Mouse (Mus musculus): ENCODE data around the gene Wdr70. TPM values are rescaled to one million over a fixed set of nuclear protein-coding genes. Genes with fewer than 3 reads are reported as not detected.

Wdr70 gene
- polyA plus RNA-seq, 1 experiment from 2014 or later: 69.6 TPM

- no peaks in the 10 kb centered on the region for H3K27me3 ChIP-seq (replicated peaks)
- no peaks in the 10 kb centered on the region for H3K4me1 ChIP-seq
- no peak overlapping the region for H3K9ac ChIP-seq
- H3K4me3 ChIP-seq: no peak overlapping the region
- no peak for ATAC-seq (ENCODE audit: low FRiP score, low read depth)
- 93% methylated on average over 6 of the region's 6 CpGs for WGBS
- peaks cover 12% of the 10 kb centered on the region for H3K36me3 ChIP-seq
- no peak overlapping the region for H3K27ac ChIP-seq
- no peaks in the 10 kb centered on the region for H3K9me3 ChIP-seq
- no peak overlapping the region for H3K4me2 ChIP-seq (replicated peaks)
Measured at GRCm38 (mm10) chr15:7921124-7921523, 177.9 kb downstream of the Wdr70 start.

- Histone ChIP-seq H3K27ac (no peak overlapping the region), H3K36me3 (no peaks in the 10 kb centered on the region), H3K4me2 (replicated peaks) (no peak overlapping the region), H3K9me3 (no peaks in the 10 kb centered on the region), H3K9ac (no peak overlapping the region), H3K27me3 (replicated peaks) (no peaks in the 10 kb centered on the region), H3K4me3 (no peak overlapping the region), H3K4me1 (no peaks in the 10 kb centered on the region)
- ATAC-seq (ENCODE audit: low FRiP score, low read depth): no peak
- WGBS: 87% methylated on average over 5 of the region's 5 CpGs
Measured at GRCm38 (mm10) chr15:7906491-7907035, 192.4 kb downstream of the Wdr70 start.

- Histone ChIP-seq H3K27me3 (replicated peaks) (no peaks in the 10 kb centered on the region), H3K36me3 (no peaks in the 10 kb centered on the region), H3K27ac (no peak overlapping the region), H3K9me3 (no peaks in the 10 kb centered on the region), H3K4me2 (replicated peaks) (no peak overlapping the region), H3K4me3 (no peak overlapping the region), H3K4me1 (no peaks in the 10 kb centered on the region), H3K9ac (no peak overlapping the region)
- no peak for ATAC-seq (ENCODE audit: low FRiP score, low read depth)
- WGBS: 91% methylated on average over 6 of the region's 6 CpGs
Measured at GRCm38 (mm10) chr15:7899286-7899685, 199.7 kb downstream of the Wdr70 start.

GRCm38 (mm10) chr15:7891547-7892282 lies 207.3 kb downstream of the Wdr70 start:
- H3K4me1 ChIP-seq: no peaks in the 10 kb centered on the region
- no peak for ATAC-seq (ENCODE audit: low FRiP score, low read depth)
- 50% methylated on average over 9 of the region's 9 CpGs for WGBS
- no peak overlapping the region for H3K4me2 ChIP-seq (replicated peaks)
- H3K4me3 ChIP-seq: no peak overlapping the region
- H3K27ac ChIP-seq: no peak overlapping the region
- no peak overlapping the region for H3K9ac ChIP-seq
- H3K9me3 ChIP-seq: no peaks in the 10 kb centered on the region
- H3K27me3 ChIP-seq (replicated peaks): no peaks in the 10 kb centered on the region
- H3K36me3 ChIP-seq: no peaks in the 10 kb centered on the region

GRCm38 (mm10) chr15:7890286-7890685 lies 208.7 kb downstream of the Wdr70 start:
- H3K27ac ChIP-seq: no peak overlapping the region
- H3K9ac ChIP-seq: no peak overlapping the region
- WGBS: 82% methylated on average over 5 of the region's 5 CpGs
- H3K9me3 ChIP-seq: no peaks in the 10 kb centered on the region
- no peaks in the 10 kb centered on the region for H3K4me1 ChIP-seq
- no peaks in the 10 kb centered on the region for H3K27me3 ChIP-seq (replicated peaks)
- H3K36me3 ChIP-seq: no peaks in the 10 kb centered on the region
- H3K4me3 ChIP-seq: no peak overlapping the region
- H3K4me2 ChIP-seq (replicated peaks): no peak overlapping the region
- no peak for ATAC-seq (ENCODE audit: low FRiP score, low read depth)

- no peak overlapping the region for H3K9ac ChIP-seq
- ATAC-seq (ENCODE audit: low FRiP score, low read depth): no peak
- H3K27ac ChIP-seq: no peak overlapping the region
- H3K4me2 ChIP-seq (replicated peaks): no peak overlapping the region
- no peaks in the 10 kb centered on the region for H3K27me3 ChIP-seq (replicated peaks)
- no peaks in the 10 kb centered on the region for H3K9me3 ChIP-seq
- H3K4me3 ChIP-seq: no peak overlapping the region
- no peaks in the 10 kb centered on the region for H3K4me1 ChIP-seq
- 92% methylated on average over 5 of the region's 5 CpGs for WGBS
- H3K36me3 ChIP-seq: peaks cover under 1% of the 10 kb centered on the region; the same call in 1 of the 2 replicates
Measured at GRCm38 (mm10) chr15:7889362-7889674, 209.7 kb downstream of the Wdr70 start.

GRCm38 (mm10) chr15:7888617-7889361 lies 210.2 kb downstream of the Wdr70 start:
- no peak overlapping the region for H3K4me2 ChIP-seq (replicated peaks)
- H3K9me3 ChIP-seq: no peaks in the 10 kb centered on the region
- WGBS: 77% methylated on average over 8 of the region's 8 CpGs
- H3K4me1 ChIP-seq: no peaks in the 10 kb centered on the region
- H3K27me3 ChIP-seq (replicated peaks): no peaks in the 10 kb centered on the region
- no peak overlapping the region for H3K9ac ChIP-seq
- ATAC-seq (ENCODE audit: low FRiP score, low read depth): no peak
- H3K4me3 ChIP-seq: no peak overlapping the region
- H3K27ac ChIP-seq: no peak overlapping the region
- H3K36me3 ChIP-seq: peaks cover 5% of the 10 kb centered on the region; the same call in 1 of the 2 replicates

GRCm38 (mm10) chr15:7886591-7886990 lies 212.4 kb downstream of the Wdr70 start:
- 93% methylated on average over 8 of the region's 8 CpGs for WGBS
- peaks cover 11% of the 10 kb centered on the region for H3K36me3 ChIP-seq
- no peaks in the 10 kb centered on the region for H3K27me3 ChIP-seq (replicated peaks)
- no peaks in the 10 kb centered on the region for H3K9me3 ChIP-seq
- no peak for ATAC-seq (ENCODE audit: low FRiP score, low read depth)
- no peak overlapping the region for H3K4me2 ChIP-seq (replicated peaks)
- H3K27ac ChIP-seq: no peak overlapping the region
- no peak overlapping the region for H3K9ac ChIP-seq
- no peak overlapping the region for H3K4me3 ChIP-seq
- H3K4me1 ChIP-seq: no peaks in the 10 kb centered on the region

- no peak overlapping the region for H3K9ac ChIP-seq
- no peak overlapping the region for H3K4me2 ChIP-seq (replicated peaks)
- H3K27ac ChIP-seq: no peak overlapping the region
- H3K36me3 ChIP-seq: peaks cover 13% of the 10 kb centered on the region
- no peak overlapping the region for H3K4me3 ChIP-seq
- no peaks in the 10 kb centered on the region for H3K27me3 ChIP-seq (replicated peaks)
- no peak for ATAC-seq (ENCODE audit: low FRiP score, low read depth)
- WGBS: 82% methylated on average over 10 of the region's 10 CpGs
- H3K9me3 ChIP-seq: no peaks in the 10 kb centered on the region
- H3K4me1 ChIP-seq: 0 out of 2 replicates have a peak, but pooled peaks cover 3% of the 10 kb centered on the region
Measured at GRCm38 (mm10) chr15:7885106-7885505, 213.9 kb downstream of the Wdr70 start.

GRCm38 (mm10) chr15:7884181-7884580 lies 214.8 kb downstream of the Wdr70 start:
- H3K27ac ChIP-seq: no peak overlapping the region
- H3K4me3 ChIP-seq: no peak overlapping the region
- H3K4me1 ChIP-seq: 0 out of 2 replicates have a peak, but pooled peaks cover 7% of the 10 kb centered on the region
- H3K9ac ChIP-seq: no peak overlapping the region
- no peak overlapping the region for H3K4me2 ChIP-seq (replicated peaks)
- WGBS: 95% methylated on average over 11 of the region's 11 CpGs
- peaks cover 13% of the 10 kb centered on the region for H3K36me3 ChIP-seq
- no peak for ATAC-seq (ENCODE audit: low FRiP score, low read depth)
- no peaks in the 10 kb centered on the region for H3K27me3 ChIP-seq (replicated peaks)
- no peaks in the 10 kb centered on the region for H3K9me3 ChIP-seq

- Histone ChIP-seq H3K9me3 (no peaks in the 10 kb centered on the region), H3K4me3 (no peak overlapping the region), H3K9ac (no peak overlapping the region), H3K36me3 (peaks cover 13% of the 10 kb centered on the region), H3K27me3 (replicated peaks) (no peaks in the 10 kb centered on the region), H3K4me1 (peaks cover 7% of the 10 kb centered on the region; the same call in 1 of the 2 replicates), H3K4me2 (replicated peaks) (no peak overlapping the region), H3K27ac (no peak overlapping the region)
- ATAC-seq (ENCODE audit: low FRiP score, low read depth): no peak
- 45% methylated on average over 7 of the region's 7 CpGs for WGBS
Measured at GRCm38 (mm10) chr15:7879956-7880355, 219.1 kb downstream of the Wdr70 start.

- Histone ChIP-seq H3K27ac (no peak overlapping the region), H3K36me3 (peaks cover 8% of the 10 kb centered on the region), H3K27me3 (replicated peaks) (no peaks in the 10 kb centered on the region), H3K4me1 (peaks cover 7% of the 10 kb centered on the region; the same call in 1 of the 2 replicates), H3K4me3 (no peak overlapping the region), H3K9ac (no peak overlapping the region), H3K4me2 (replicated peaks) (no peak overlapping the region), H3K9me3 (no peaks in the 10 kb centered on the region)
- ATAC-seq (ENCODE audit: low FRiP score, low read depth): no peak
- WGBS: 91% methylated on average over 10 of the region's 10 CpGs
Measured at GRCm38 (mm10) chr15:7878861-7879260, 220.1 kb downstream of the Wdr70 start.
